Mouse (Mus musculus) layer of hippocampus, postnatal 10 days (tissue): ENCODE data around the gene Cyp2d22. TPM values are rescaled to one million over a fixed set of nuclear protein-coding genes. Genes with fewer than 3 reads are reported as not detected.

Source experiments
- microRNA-seq, 2 experiments: library from miRNA; unstranded; fragments of <30 nt; microRNA quantifications; one replicate each; pipeline ENCODE4 v1.2.0; 2021
- total RNA-seq, 2 experiments: library from RNA; stranded (reverse); gene quantifications; 2 replicates each; pipeline ENCODE4 v1.2.3; 2021

The Cyp2d22 gene
- total RNA-seq, 2 experiments from 2014 or later = 18.8 to 19.5 TPM

Small RNA genes lying within 50 kb of the gene (microRNA-seq; reads per million reads assigned to microRNA genes)
- gene Gm25990 = 0 reads per million in 2 experiments
- 0 reads per million in 2 experiments for gene Gm27331
- gene Mir7684 = 0 reads per million in 2 experiments

Other genes starting within 250 kb of the Cyp2d22 start
- 100 to 1,000 TPM; 191 to 198 TPM for gene Srebf2, start 233.1 kb downstream of the Cyp2d22 start, total RNA-seq
- gene Shisa8, start 167.4 kb downstream of the Cyp2d22 start, total RNA-seq = 1 to 10 TPM; 2.0 to 3.1 TPM
- gene Tnfrsf13c, start 155.9 kb downstream of the Cyp2d22 start, total RNA-seq = 1 to 10 TPM in 1 of 2 experiments, under 1 TPM in 1; 0.69 to 1.0 TPM
- gene Cenpm, start 135.5 kb downstream of the Cyp2d22 start, total RNA-seq = 1 to 10 TPM; 6.5 to 9.0 TPM
- gene 1500009C09Rik, start 127.9 kb downstream of the Cyp2d22 start, total RNA-seq = 10 to 100 TPM; 79.9 to 88.8 TPM
- 100 to 1,000 TPM; 617 to 640 TPM for gene Sept3, start 105.4 kb downstream of the Cyp2d22 start, total RNA-seq
- gene Wbp2nl, start 81.3 kb downstream of the Cyp2d22 start, total RNA-seq = under 1 TPM in 1 of 2 experiments, not detected in 1; 0.25 TPM
- 10 to 100 TPM; 36.9 to 43.3 TPM for gene Naga, start 41.3 kb downstream of the Cyp2d22 start, total RNA-seq
- 1 to 10 TPM in 1 of 2 experiments, under 1 TPM in 1; 0.80 to 1.1 TPM for gene Pheta2, start 41.3 kb downstream of the Cyp2d22 start, total RNA-seq
- gene Smdt1, start 41.3 kb downstream of the Cyp2d22 start, total RNA-seq = 100 to 1,000 TPM; 158 to 179 TPM
- gene Ndufa6, start 25.9 kb downstream of the Cyp2d22 start, total RNA-seq = 100 to 1,000 TPM; 201 to 212 TPM
- not detected for gene Cyp2d11, start 13.8 kb upstream of the Cyp2d22 start, total RNA-seq
- gene Cyp2d10, start 26.9 kb upstream of the Cyp2d22 start, total RNA-seq = under 1 TPM in 1 of 2 experiments, not detected in 1; 0.40 TPM
- gene Cyp2d9, start 53.2 kb upstream of the Cyp2d22 start, total RNA-seq = not detected
- not detected for gene Cyp2d12, start 174.8 kb upstream of the Cyp2d22 start, total RNA-seq
- gene Cyp2d34, start 240.7 kb upstream of the Cyp2d22 start, total RNA-seq = not detected